Mouse (Mus musculus) bone marrow, adult 2 months (tissue): ENCODE data around the gene Zfp113.
A peak's percentile ranks its signal among the peaks of the same experiment; 100 is the strongest.

Experiments used
- CTCF ChIP-seq: fragments of 200-500 bp; IDR thresholded peaks from 2 replicates; pipeline ENCODE4 v1.5.1; 2011; ENCODE audit warnings: low read length, control low read depth; ENCODE audit not compliant: control insufficient read depth, insufficient read depth
- POLR2A ChIP-seq: fragments of 200-500 bp; IDR thresholded peaks from 2 replicates; pipeline ENCODE4 v1.6.1; 2011; ENCODE audit warnings: low read depth, mild to moderate bottlenecking, control low read depth, low read length, borderline replicate concordance; ENCODE audit not compliant: control insufficient read depth

- peak; percentile 38; the same call in 1 of the 2 replicates for TF ChIP-seq CTCF
- TF ChIP-seq POLR2A = no peak
Observed at GRCm38 (mm10) chr5:138090271-138090670, 65.3 kb downstream of the Zfp113 start.
